Mouse (Mus musculus) brain, embryonic 14.5 days (tissue): ENCODE results near the gene Yju2. TPM values are rescaled to one million over a fixed set of nuclear protein-coding genes. Genes with fewer than 3 reads are reported as not detected.

Experiments
- DNase-seq: peaks from one replicate; pipeline ENCODE4 v3.0.0-alpha.2; 2011; ENCODE audit warnings: low read depth
- CTCF ChIP-seq: fragments of 200-500 bp; IDR thresholded peaks from 2 replicates; pipeline ENCODE4 v1.5.1; 2012; ENCODE audit warnings: inconsistent platforms, mild to moderate bottlenecking, moderate library complexity, borderline replicate concordance; ENCODE audit not compliant: insufficient read depth, insufficient read length; ENCODE audit errors: extremely low read depth
- POLR2A ChIP-seq: fragments of 200-500 bp; IDR thresholded peaks from 2 replicates; pipeline ENCODE4 v1.6.1; 2012; ENCODE audit warnings: mild to moderate bottlenecking, inconsistent platforms, borderline replicate concordance; ENCODE audit not compliant: poor library complexity, insufficient read depth, insufficient read length, severe bottlenecking; ENCODE audit errors: extremely low read depth
- polyA plus RNA-seq: library from polyadenylated mRNA; depleted of rRNA; stranded (reverse); fragments of >200 nt; gene quantifications from 2 replicates; pipeline ENCODE4 v1.2.3, GENCODE M21; 2012; rRNA removed

The Yju2 gene
- polyA plus RNA-seq, 1 experiment, result 15.4 TPM

GRCm38 (mm10) chr17:56016793-56017785 is 58.2 kb downstream of the Yju2 start:
- no peak for DNase-seq
- TF ChIP-seq POLR2A (no peak), CTCF (no peak)

DNA sequence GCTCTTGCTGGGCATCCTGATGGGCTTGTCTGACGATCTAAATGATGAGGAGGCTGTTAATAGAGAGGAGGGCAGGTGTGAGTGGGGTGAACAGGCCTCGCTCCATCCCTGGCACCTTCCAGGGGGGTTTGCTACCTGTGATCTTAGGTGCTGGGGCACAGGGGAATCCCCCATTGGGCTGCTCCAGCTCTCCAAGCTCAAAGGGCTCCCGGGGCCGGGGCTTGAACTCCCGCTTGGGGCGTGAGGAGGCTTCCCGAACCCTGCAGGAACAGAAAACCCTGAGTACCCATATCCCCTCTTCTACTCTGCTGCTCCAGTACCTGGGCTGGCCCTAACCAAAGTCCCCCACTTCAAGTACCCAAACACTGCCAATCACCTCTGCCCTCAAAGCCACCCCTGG is 58.9 kb downstream of the Yju2 start:
- TF ChIP-seq POLR2A (no peak), CTCF (no peak)
- no peak for DNase-seq

Other genes with a start within 250 kb of the Yju2 start
- gene Pot1b, start 246.5 kb upstream of the Yju2 start, polyA plus RNA-seq, result 15.4 and 18.0 TPM in 2 replicates
- 0.03 and 0.10 TPM in 2 replicates for gene Adgre4, start 209.1 kb upstream of the Yju2 start, polyA plus RNA-seq
- gene Zfp119a, start 80.2 kb upstream of the Yju2 start, polyA plus RNA-seq, result 3.8 and 4.3 TPM in 2 replicates
- 7.6 and 7.8 TPM in 2 replicates for gene Zfp959, start 67.0 kb upstream of the Yju2 start, polyA plus RNA-seq
- 2.6 and 3.4 TPM in 2 replicates for gene Zfp119b, start 9.6 kb upstream of the Yju2 start, polyA plus RNA-seq
- gene Ebi3, start 6.5 kb upstream of the Yju2 start, polyA plus RNA-seq, result 3.7 and 3.8 TPM in 2 replicates
- gene Shd, start 11.4 kb downstream of the Yju2 start, polyA plus RNA-seq, result 207 and 264 TPM in 2 replicates
- gene Fsd1, start 27.4 kb downstream of the Yju2 start, polyA plus RNA-seq, result 130 and 155 TPM in 2 replicates
- gene Stap2, start 46.5 kb downstream of the Yju2 start, polyA plus RNA-seq, result 5.7 and 7.5 TPM in 2 replicates
- gene Mpnd, start 46.6 kb downstream of the Yju2 start, polyA plus RNA-seq, result 223 and 288 TPM in 2 replicates
- gene Sh3gl1, start 77.5 kb downstream of the Yju2 start, polyA plus RNA-seq, result 90.3 and 121 TPM in 2 replicates
- 9.7 and 11.3 TPM in 2 replicates for gene Chaf1a, start 81.3 kb downstream of the Yju2 start, polyA plus RNA-seq
- gene Ubxn6, start 115.9 kb downstream of the Yju2 start, polyA plus RNA-seq, result 110 and 135 TPM in 2 replicates
- gene Hdgfl2, start 120.5 kb downstream of the Yju2 start, polyA plus RNA-seq, result 119 and 129 TPM in 2 replicates
- gene Plin4, start 150.7 kb downstream of the Yju2 start, polyA plus RNA-seq, result 0.11 and 0.16 TPM in 2 replicates
- 0.43 and 0.67 TPM in 2 replicates for gene Plin5, start 158.5 kb downstream of the Yju2 start, polyA plus RNA-seq
- 0.06 and 0.18 TPM in 2 replicates for gene Lrg1, start 162.9 kb downstream of the Yju2 start, polyA plus RNA-seq
- 35.0 and 48.5 TPM in 2 replicates for gene Sema6b, start 181.2 kb downstream of the Yju2 start, polyA plus RNA-seq
- gene Tnfaip8l1, start 203.4 kb downstream of the Yju2 start, polyA plus RNA-seq, result 9.8 TPM in 2 replicates
- gene Mydgf, start 224.8 kb downstream of the Yju2 start, polyA plus RNA-seq, result 49.8 and 54.7 TPM in 2 replicates